Mouse (Mus musculus) thymus, postnatal 0 days (tissue): Measurements from ENCODE around the gene Cyp2d26. TPM values are rescaled to one million over a fixed set of nuclear protein-coding genes. Genes with fewer than 3 reads are reported as not detected.
"Not testable (repeated sequence)": the region's sequence is repeated elsewhere in the genome, so short reads cannot be mapped to it uniquely, and the experiment has no call there.

Experiments used
- DNase-seq: peaks from one replicate; pipeline ENCODE4 v3.0.0-alpha.2; 2015; ENCODE audit warnings: low spot score
- polyA plus RNA-seq: library from polyadenylated mRNA; unstranded; fragments of >200 nt; fragmentation: Nextera tagmentation; extraction: Ambion mirVana; gene quantifications from 2 replicates; pipeline ENCODE4 v1.2.1, GENCODE M21; 2015

Gene Cyp2d26
- 0.09 TPM in 1 of 2 replicates, not detected in the other for polyA plus RNA-seq

DNA sequence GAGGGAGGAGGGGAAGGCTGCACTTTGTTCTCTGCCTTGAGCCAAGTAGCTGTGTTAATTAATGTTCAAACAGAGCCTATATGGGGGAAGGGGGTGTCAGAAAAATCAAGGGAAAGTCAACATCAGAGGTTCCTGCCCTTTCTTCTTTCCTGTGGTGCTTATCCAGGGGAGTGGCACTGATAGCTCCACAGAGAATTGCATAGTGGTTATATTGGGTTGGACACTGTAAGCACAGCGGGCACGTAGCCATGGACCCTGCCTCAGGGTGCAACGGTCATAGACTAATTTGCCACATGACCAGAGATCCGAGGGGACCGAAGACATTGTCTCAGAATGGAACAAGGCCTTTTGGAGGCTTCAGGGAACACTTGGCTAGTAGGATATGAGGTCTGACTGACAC is at the start of gene Cyp2d26:
TSS of gene Cyp2d26 (minus strand) at position 18 of the 400 bp plus-strand sequence.
- no peak for DNase-seq

DNA sequence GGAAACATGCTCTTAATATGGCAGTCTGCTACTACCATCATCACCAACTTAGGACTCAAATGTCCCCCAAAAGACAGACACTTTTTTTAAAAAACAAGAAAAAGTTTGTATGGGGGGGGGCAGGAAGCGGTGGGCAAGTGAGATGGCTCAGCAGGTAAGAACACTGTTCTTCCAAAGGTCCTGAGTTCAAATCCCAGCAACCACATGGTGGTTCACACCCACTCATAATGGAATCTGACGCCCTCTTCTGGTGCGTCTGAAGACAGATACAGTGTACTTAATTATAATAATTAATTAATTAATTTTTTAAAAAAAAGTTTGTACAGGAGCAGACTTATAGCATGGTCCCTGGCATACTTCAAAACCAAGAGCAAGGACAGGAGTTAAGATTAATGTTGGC is 45.1 kb upstream of the Cyp2d26 start:
- no peak for DNase-seq

GRCm38 (mm10) chr15:82829917-82830316 is 35.8 kb upstream of the Cyp2d26 start:
- DNase-seq, result no peak

DNA sequence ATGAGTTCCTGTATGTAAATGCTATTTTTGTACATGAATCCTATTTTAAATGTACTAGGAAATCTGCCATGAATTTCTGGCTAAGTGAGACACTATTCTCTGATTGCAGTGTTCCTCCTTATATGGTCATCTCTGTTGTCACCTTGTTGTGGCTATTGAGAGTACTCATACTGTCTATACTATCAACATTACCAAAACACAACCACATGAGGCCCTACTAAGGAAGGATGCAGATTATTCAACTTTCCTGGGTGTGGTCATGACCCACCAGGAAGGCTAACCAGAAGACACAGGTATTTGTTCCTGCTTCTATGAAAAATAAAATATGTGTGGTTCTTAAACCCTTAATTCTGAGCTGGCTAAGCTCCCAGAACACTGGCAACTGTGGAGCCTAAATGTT is 31.8 kb upstream of the Cyp2d26 start:
- DNase-seq, result no peak

DNA sequence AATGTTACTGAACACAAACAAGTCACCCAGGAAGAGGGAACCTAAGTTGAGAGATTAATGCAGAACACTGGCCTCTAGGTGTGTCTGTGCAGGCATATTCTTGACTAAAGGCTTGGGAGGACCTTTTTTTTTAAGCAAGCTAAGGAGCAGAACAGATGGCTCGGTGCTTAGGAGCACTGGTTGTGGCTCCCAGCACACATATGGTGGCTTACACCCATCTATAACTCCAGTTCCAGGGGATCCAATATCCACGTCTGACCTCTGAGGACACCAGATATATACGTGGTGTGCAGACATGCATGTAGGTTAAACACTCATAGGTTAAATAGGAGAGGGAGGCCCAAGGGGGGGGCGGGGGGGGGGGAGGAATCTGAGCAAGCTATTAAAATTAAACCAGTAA is 28.3 kb upstream of the Cyp2d26 start:
- DNase-seq, result no peak

DNA sequence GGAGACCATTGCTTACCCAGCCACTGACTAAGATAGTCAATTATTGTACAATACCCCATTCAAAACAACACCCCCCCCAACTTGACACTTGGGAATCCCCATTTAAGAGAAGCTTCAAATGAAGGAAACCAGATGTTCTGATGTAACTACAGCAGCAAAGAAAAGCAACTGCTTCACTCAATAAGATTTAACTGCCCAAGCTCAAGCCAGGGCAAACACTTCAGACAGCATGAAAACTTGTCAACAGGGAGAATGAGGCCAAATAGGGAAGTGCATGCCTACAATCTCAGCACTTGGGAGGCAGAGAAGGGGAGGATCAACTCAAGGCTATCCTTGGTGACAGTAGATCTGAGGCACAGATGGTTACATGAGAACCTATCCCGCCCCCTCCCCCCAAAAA is 27.6 kb upstream of the Cyp2d26 start:
- no peak for DNase-seq

- no peak for DNase-seq
Observed at GRCm38 (mm10) chr15:82815296-82815695, 21.2 kb upstream of the Cyp2d26 start.

GRCm38 (mm10) chr15:82814806-82815205 is 20.7 kb upstream of the Cyp2d26 start:
- DNase-seq, result peak; percentile 45

GRCm38 (mm10) chr15:82814321-82814720 is 20.2 kb upstream of the Cyp2d26 start:
- DNase-seq, result no peak

GRCm38 (mm10) chr15:82810556-82810955 is 16.5 kb upstream of the Cyp2d26 start:
- no peak for DNase-seq

GRCm38 (mm10) chr15:82809511-82809910 is 15.4 kb upstream of the Cyp2d26 start:
- no peak for DNase-seq

GRCm38 (mm10) chr15:82806969-82807763 is 13.1 kb upstream of the Cyp2d26 start:
- DNase-seq, result no peak

DNA sequence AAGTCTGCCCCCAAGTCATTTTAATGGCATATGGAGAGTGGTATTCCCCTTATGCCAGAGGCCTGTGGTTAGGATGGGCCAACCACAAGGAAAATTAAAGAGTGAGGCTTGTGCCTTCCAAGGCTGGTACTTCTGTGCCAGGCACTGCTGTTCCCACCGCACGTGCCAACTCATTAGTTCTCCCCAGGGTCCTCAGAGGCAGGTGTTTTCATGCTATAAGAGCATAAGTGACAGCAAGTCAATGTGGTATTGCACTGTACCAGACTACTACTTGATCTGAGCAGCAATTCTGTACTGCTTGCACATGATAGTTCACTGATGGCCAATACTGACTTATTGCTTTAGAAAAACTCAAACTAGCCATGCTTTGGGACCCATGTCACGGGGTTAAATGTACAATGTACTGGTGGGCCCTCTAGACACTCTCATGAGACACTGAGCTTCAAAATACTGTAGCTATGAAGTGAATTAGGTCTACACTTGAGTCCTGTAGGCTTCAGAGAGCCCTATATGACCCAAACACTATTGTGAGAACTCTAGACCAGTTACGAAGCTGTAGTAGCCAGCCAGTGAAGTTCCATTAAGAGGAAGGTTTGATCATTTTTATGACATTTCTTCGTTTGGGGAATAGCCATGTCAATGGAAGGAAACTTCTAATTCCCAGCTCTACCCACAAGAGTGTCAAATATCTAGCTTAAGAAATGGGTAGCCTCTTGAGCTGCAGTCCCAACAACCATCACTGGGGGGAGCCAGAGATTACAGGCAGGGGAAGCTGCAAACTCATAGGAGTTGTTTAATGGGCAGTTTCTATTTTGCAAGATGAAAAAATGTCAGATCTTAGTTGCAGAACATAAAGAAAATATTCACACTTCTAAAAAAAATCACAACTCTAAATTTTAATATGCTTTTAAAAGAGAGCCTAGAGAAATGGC is 10.9 kb upstream of the Cyp2d26 start:
- peak; percentile 77 for DNase-seq

DNA sequence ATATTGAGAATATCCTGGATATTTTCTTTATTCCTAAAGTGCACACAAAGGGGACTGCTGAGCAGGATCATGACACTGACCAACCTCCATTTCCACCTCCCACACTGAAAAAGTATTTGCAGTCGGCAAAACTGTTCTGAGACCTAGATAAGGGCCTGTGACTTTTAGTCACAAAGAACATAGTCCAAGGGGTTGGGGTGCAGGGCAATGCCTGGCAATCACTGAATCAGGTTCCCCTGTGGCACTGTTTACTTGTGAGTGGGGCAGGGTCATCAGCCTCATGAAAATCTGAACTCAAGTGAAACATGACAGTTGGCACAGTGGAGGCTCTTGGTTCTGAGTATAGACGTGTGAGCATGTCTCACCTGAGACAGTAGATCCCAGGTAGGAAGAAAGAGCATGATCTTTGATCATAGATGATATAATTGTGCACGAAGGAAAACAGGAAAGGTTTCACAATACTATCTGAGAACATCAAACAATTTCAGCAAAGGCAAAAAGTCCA is 1.9 kb upstream of the Cyp2d26 start:
- DNase-seq, result no peak

DNA sequence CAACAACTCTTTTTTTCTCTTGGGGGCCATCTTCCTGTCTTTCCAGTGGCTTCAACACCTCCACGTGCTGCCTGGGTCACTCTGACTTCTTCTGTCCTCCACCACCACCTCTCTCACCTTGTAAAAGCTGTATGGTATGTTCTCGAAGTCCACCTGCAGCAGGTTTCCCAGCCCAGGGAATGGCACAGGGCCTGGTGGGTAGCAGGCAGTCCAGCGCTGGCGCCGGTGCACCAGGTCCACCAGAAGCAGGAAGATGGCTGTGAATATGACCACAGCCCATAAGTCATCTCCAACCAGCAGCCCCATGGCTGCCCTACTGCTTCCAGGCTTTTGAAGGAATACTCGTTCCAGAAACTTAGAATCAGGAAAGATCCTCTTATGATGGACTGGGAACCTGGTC is 226 bp downstream of the Cyp2d26 start:
- DNase-seq, result no peak

GRCm38 (mm10) chr15:82793454-82793853 is 640 bp downstream of the Cyp2d26 start:
- no peak for DNase-seq

DNA sequence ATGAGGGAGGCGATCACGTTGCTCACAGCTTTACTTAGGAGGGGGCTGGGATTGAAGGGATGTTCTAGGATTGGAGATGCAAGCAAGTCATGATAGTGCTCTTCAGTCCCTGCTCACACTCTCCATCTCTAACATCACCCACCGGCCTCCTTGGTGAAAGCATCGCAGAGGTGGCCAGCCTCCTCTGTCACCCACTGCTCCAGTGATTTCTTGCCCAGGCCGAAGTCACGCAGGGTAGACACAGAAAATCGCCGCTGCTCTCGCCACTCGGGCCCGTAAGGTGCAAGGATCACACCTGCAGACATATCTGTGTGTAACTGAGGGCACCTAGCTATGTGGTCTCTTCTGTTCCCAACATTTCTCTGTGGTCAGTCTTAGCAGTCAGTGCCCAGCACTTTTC is 1.5 kb downstream of the Cyp2d26 start:
- no peak for DNase-seq

- DNase-seq, result no peak
Observed at GRCm38 (mm10) chr15:82784581-82784980, 9.5 kb downstream of the Cyp2d26 start.

DNA sequence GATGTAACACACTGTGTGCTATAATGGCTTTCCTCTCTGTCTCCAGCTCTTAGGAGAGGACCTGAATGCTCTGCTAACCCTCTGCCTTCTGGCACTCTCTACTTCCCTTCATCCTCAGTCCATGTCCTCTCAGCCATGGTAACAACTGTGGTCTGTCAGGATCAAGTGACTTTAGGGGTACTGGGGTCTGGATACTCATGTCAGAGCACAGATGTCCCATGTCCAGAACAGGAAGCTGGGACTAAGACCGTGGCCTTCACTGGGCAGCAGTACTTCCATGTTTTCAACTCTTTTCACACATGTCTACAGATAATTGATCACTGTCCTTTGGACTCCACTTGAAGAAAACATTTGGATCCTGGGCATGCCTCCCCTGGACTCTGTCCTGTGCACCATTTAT is 10.3 kb downstream of the Cyp2d26 start:
- DNase-seq, result no peak

GRCm38 (mm10) chr15:82777856-82778255 is 16.2 kb downstream of the Cyp2d26 start:
- DNase-seq, result not testable (repeated sequence)

- no peak for DNase-seq
Observed at GRCm38 (mm10) chr15:82765943-82766342, 28.2 kb downstream of the Cyp2d26 start.

DNA sequence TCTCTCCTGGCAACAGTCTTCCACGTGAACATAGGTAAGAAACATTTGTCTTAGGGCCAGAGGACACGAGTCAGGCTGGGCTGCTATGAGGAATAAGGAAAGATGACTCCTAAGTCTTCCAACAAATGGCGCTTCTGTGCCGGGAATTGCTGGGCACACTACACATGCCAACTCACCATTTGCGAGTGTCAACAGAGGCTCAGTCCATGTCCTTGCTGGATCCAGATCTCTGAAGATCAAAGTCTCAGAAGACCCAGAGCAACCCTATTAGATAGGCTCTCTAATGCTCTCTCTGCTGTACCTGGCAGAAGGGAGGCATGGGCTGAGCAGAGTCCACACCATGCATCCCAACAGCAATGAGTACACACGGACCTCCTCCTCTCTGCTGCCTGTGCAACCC is 29.2 kb downstream of the Cyp2d26 start:
- no peak for DNase-seq
